Mouse (Mus musculus) liver, embryonic 15.5 days (tissue): Measurements from ENCODE around the gene Jph2. TPM values are rescaled to one million over a fixed set of nuclear protein-coding genes. Genes with fewer than 3 reads are reported as not detected.

Experiments
- ATAC-seq: fragments of 200-750 bp; cut with Nextera tagmentation; 2 replicates; pipeline ENCODE4 v1.8.0; 2017; ENCODE audit warnings: moderate number of reproducible peaks, mild to moderate bottlenecking, moderate library complexity; ENCODE audit not compliant: insufficient read depth
- H3K27ac ChIP-seq: fragments of 300-500 bp; sonication (generic); replicated peaks from 2 replicates; pipeline ENCODE4 v1.5.1; 2015; ENCODE audit warnings: mild to moderate bottlenecking, inconsistent platforms
- H3K27me3 ChIP-seq: fragments of 300-500 bp; sonication (generic); 2 replicates; pipeline ENCODE4 v1.6.1; 2015; ENCODE audit warnings: mild to moderate bottlenecking, inconsistent platforms
- H3K36me3 ChIP-seq: fragments of 300-500 bp; sonication (generic); replicated peaks from 2 replicates; pipeline ENCODE4 v1.6.1; 2015; ENCODE audit warnings: moderate library complexity, mild to moderate bottlenecking, inconsistent platforms
- H3K4me1 ChIP-seq: fragments of 300-500 bp; sonication (generic); replicated peaks from 2 replicates; pipeline ENCODE4 v1.6.1; 2015; ENCODE audit warnings: inconsistent platforms
- H3K4me2 ChIP-seq: fragments of 300-500 bp; sonication (generic); 2 replicates; pipeline ENCODE4 v1.6.1; 2015; ENCODE audit warnings: moderate library complexity, mild to moderate bottlenecking, inconsistent platforms
- H3K4me3 ChIP-seq: fragments of 300-500 bp; sonication (generic); replicated peaks from 2 replicates; pipeline ENCODE4 v1.5.1; 2015; ENCODE audit warnings: mild to moderate bottlenecking, inconsistent platforms
- H3K9ac ChIP-seq: fragments of 300-500 bp; sonication (generic); 2 replicates; pipeline ENCODE4 v1.6.1; 2015; ENCODE audit warnings: moderate library complexity, mild to moderate bottlenecking, inconsistent platforms
- H3K9me3 ChIP-seq: fragments of 300-500 bp; sonication (generic); replicated peaks from 2 replicates; pipeline ENCODE4 v1.6.1; 2016; ENCODE audit warnings: inconsistent platforms
- WGBS: fragments of 180-500 bp; shearing (Covaris S2); methylation state at CpG from one replicate; pipeline ENCODE4 v1.1.7; 2015; ENCODE audit warnings: mixed read lengths; ENCODE audit not compliant: insufficient replicate concordance; 5-methylcytosine and 5-hydroxymethylcytosine counted together
- polyA plus RNA-seq: library from polyadenylated mRNA; unstranded; fragments of >200 nt; fragmentation: Nextera tagmentation; extraction: Ambion mirVana; gene quantifications from 2 replicates; pipeline ENCODE4 v1.2.1, GENCODE M21; 2015

Gene Jph2
- polyA plus RNA-seq, 1 experiment from 2014 or later: 0.21 TPM

GRCm38 (mm10) chr2:163386423-163387190, 11.2 kb downstream of the Jph2 start:
- Histone ChIP-seq H3K27ac (no peak overlapping the region), H3K4me2 (no peak overlapping the region), H3K9ac (no peak overlapping the region), H3K27me3 (peaks cover 10% of the 10 kb centered on the region; the same call in 1 of the 2 replicates), H3K36me3 (no peaks in the 10 kb centered on the region), H3K4me1 (no peaks in the 10 kb centered on the region), H3K9me3 (no peaks in the 10 kb centered on the region), H3K4me3 (no peak overlapping the region)
- ATAC-seq: no peak
- WGBS: 52% methylated on average over 15 of the region's 15 CpGs

- H3K27me3 ChIP-seq: peaks cover 10% of the 10 kb centered on the region; the same call in 1 of the 2 replicates
- H3K27ac ChIP-seq: no peak overlapping the region
- no peaks in the 10 kb centered on the region for H3K4me1 ChIP-seq
- no peaks in the 10 kb centered on the region for H3K9me3 ChIP-seq
- no peak overlapping the region for H3K4me2 ChIP-seq
- 72% methylated on average over 6 of the region's 6 CpGs for WGBS
- H3K9ac ChIP-seq: no peak overlapping the region
- H3K36me3 ChIP-seq: no peaks in the 10 kb centered on the region
- H3K4me3 ChIP-seq: no peak overlapping the region
- ATAC-seq: no peak
Observed at GRCm38 (mm10) chr2:163385126-163385525, 12.7 kb downstream of the Jph2 start.

GRCm38 (mm10) chr2:163381246-163381645, 16.5 kb downstream of the Jph2 start:
- H3K9ac ChIP-seq: no peak overlapping the region
- WGBS: 68% methylated on average over 8 of the region's 8 CpGs
- H3K9me3 ChIP-seq: no peaks in the 10 kb centered on the region
- H3K27ac ChIP-seq: no peak overlapping the region
- H3K27me3 ChIP-seq: peaks cover 37% of the 10 kb centered on the region
- no peak overlapping the region for H3K4me3 ChIP-seq
- no peak for ATAC-seq
- H3K4me1 ChIP-seq: no peaks in the 10 kb centered on the region
- H3K4me2 ChIP-seq: no peak overlapping the region
- no peaks in the 10 kb centered on the region for H3K36me3 ChIP-seq

GRCm38 (mm10) chr2:163379366-163379765, 18.4 kb downstream of the Jph2 start:
- Histone ChIP-seq H3K36me3 (no peaks in the 10 kb centered on the region), H3K4me2 (no peak overlapping the region), H3K4me1 (no peaks in the 10 kb centered on the region), H3K9me3 (no peaks in the 10 kb centered on the region), H3K27me3 (peaks cover 50% of the 10 kb centered on the region), H3K9ac (no peak overlapping the region), H3K4me3 (no peak overlapping the region), H3K27ac (no peak overlapping the region)
- WGBS: 59% methylated on average over 5 of the region's 5 CpGs
- no peak for ATAC-seq

- H3K36me3 ChIP-seq: no peaks in the 10 kb centered on the region
- H3K4me2 ChIP-seq: no peak overlapping the region
- peaks cover 65% of the 10 kb centered on the region for H3K27me3 ChIP-seq
Observed at GRCm38 (mm10) chr2:163376082-163376481, 21.7 kb downstream of the Jph2 start.

GRCm38 (mm10) chr2:163375468-163375867, 22.3 kb downstream of the Jph2 start:
- H3K4me3 ChIP-seq: no peak overlapping the region
- no peaks in the 10 kb centered on the region for H3K9me3 ChIP-seq
- H3K36me3 ChIP-seq: no peaks in the 10 kb centered on the region
- no peak overlapping the region for H3K9ac ChIP-seq
- 39% methylated on average over 35 of the region's 35 CpGs for WGBS
- no peak overlapping the region for H3K27ac ChIP-seq
- peaks cover 65% of the 10 kb centered on the region for H3K27me3 ChIP-seq
- ATAC-seq: no peak
- no peaks in the 10 kb centered on the region for H3K4me1 ChIP-seq
- no peak overlapping the region for H3K4me2 ChIP-seq

More at GRCm38 (mm10) chr2:163376082-163376481, 21.7 kb downstream of the Jph2 start:
- 37% methylated on average over 33 of the region's 33 CpGs for WGBS
- Histone ChIP-seq H3K27ac (no peak overlapping the region), H3K9ac (no peak overlapping the region), H3K4me3 (no peak overlapping the region), H3K4me1 (no peaks in the 10 kb centered on the region), H3K9me3 (no peaks in the 10 kb centered on the region)
- no peak for ATAC-seq

- Histone ChIP-seq H3K4me3 (no peak overlapping the region), H3K9me3 (no peaks in the 10 kb centered on the region), H3K4me2 (no peak overlapping the region), H3K4me1 (no peaks in the 10 kb centered on the region), H3K36me3 (no peaks in the 10 kb centered on the region), H3K9ac (no peak overlapping the region), H3K27me3 (peaks cover 57% of the 10 kb centered on the region), H3K27ac (no peak overlapping the region)
- WGBS: 58% methylated on average over 1 of the region's 1 CpGs
- no peak for ATAC-seq
Observed at GRCm38 (mm10) chr2:163372627-163373026, 25.2 kb downstream of the Jph2 start.

- ATAC-seq: no peak
- Histone ChIP-seq H3K9ac (no peak overlapping the region), H3K27me3 (peaks cover 33% of the 10 kb centered on the region), H3K4me1 (no peaks in the 10 kb centered on the region), H3K4me2 (no peak overlapping the region), H3K4me3 (no peak overlapping the region), H3K9me3 (no peaks in the 10 kb centered on the region), H3K36me3 (no peaks in the 10 kb centered on the region), H3K27ac (no peak overlapping the region)
- WGBS: 41% methylated on average over 4 of the region's 4 CpGs
Observed at GRCm38 (mm10) chr2:163370175-163370574, 27.6 kb downstream of the Jph2 start.

- H3K9me3 ChIP-seq: no peaks in the 10 kb centered on the region
- H3K4me2 ChIP-seq: no peak overlapping the region
- H3K27ac ChIP-seq: no peak overlapping the region
- 0 out of 2 replicates have a peak, but pooled peaks cover 9% of the 10 kb centered on the region for H3K27me3 ChIP-seq
- no peak overlapping the region for H3K9ac ChIP-seq
- no peak overlapping the region for H3K4me3 ChIP-seq
- H3K36me3 ChIP-seq: no peaks in the 10 kb centered on the region
- 62% methylated on average over 18 of the region's 18 CpGs for WGBS
- no peak for ATAC-seq
- peaks cover 45% of the 10 kb centered on the region for H3K4me1 ChIP-seq
Observed at GRCm38 (mm10) chr2:163364785-163365541, 32.8 kb downstream of the Jph2 start.

GRCm38 (mm10) chr2:163362940-163363921, 34.6 kb downstream of the Jph2 start:
- peak; percentile 61 for ATAC-seq
- Histone ChIP-seq H3K4me3 (no peak overlapping the region), H3K4me2 (peak overlapping the region; percentile 41)

More at GRCm38 (mm10) chr2:163362940-163363921, 34.6 kb downstream of the Jph2 start:
- H3K9me3 ChIP-seq: no peaks in the 10 kb centered on the region
- no peaks in the 10 kb centered on the region for H3K36me3 ChIP-seq
- H3K27me3 ChIP-seq: 0 out of 2 replicates have a peak, but pooled peaks cover 4% of the 10 kb centered on the region
- peaks cover 63% of the 10 kb centered on the region for H3K4me1 ChIP-seq
- H3K27ac ChIP-seq: peak overlapping the region; percentile 84
- WGBS: 29% methylated on average over 12 of the region's 12 CpGs
- H3K9ac ChIP-seq: peak overlapping the region; percentile 17; the same call in 1 of the 2 replicates
